Mouse (Mus musculus) splenic B cell, adult 2 months (primary cell): ENCODE data around the gene Slc39a1.
"Not testable (repeated sequence)": the region's sequence is repeated elsewhere in the genome, so short reads cannot be mapped to it uniquely, and the experiment has no call there.

ENCODE experiments used
- DNase-seq: peaks from one replicate; pipeline ENCODE4 v3.0.0-alpha.2; 2011; ENCODE audit warnings: low read depth, low spot score
- H3K27me3 ChIP-seq: 2 replicates; pipeline ENCODE4 v1.6.1; 2012; ENCODE audit warnings: mild to moderate bottlenecking, low read length, moderate library complexity, mixed read lengths; ENCODE audit not compliant: control insufficient read depth, poor library complexity, insufficient read depth, severe bottlenecking
- H3K36me3 ChIP-seq: 2 replicates; pipeline ENCODE4 v1.6.1; 2012; ENCODE audit warnings: mild to moderate bottlenecking, low read length, moderate library complexity, mixed read lengths; ENCODE audit not compliant: control insufficient read depth, poor library complexity, insufficient read depth, severe bottlenecking

The Slc39a1 gene

GRCm38 (mm10) chr3:90221123-90221522 is 26.8 kb upstream of the Slc39a1 start:
- no peak for DNase-seq

GRCm38 (mm10) chr3:90222455-90222854 is 25.5 kb upstream of the Slc39a1 start:
- Histone ChIP-seq H3K36me3 (no peaks in the 10 kb centered on the region), H3K27me3 (no peaks in the 10 kb centered on the region)
- DNase-seq, result no peak

More at GRCm38 (mm10) chr3:90221123-90221522, 26.8 kb upstream of the Slc39a1 start:
- H3K27me3 ChIP-seq, result no peaks in the 10 kb centered on the region
- no peaks in the 10 kb centered on the region for H3K36me3 ChIP-seq

DNA sequence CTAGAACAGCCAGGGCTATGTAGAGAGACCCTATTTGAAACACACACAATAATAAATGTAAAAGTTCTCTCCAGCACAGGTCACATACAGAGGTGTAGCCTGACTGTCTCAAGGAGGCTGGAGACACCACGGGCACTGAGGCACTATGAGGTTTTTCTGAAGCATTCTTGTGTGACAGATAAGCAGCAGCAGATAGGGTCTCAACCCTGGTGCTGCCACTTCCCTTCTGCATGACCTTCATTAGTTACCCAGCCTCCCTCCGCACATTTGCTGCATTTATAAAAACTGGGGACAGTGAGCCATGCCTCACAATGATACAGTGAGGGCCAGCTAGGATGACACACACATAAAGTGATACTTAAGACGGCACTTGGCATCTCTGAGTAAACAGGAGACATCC is 25.0 kb upstream of the Slc39a1 start:
- no peak for DNase-seq
- Histone ChIP-seq H3K27me3 (no peaks in the 10 kb centered on the region), H3K36me3 (no peaks in the 10 kb centered on the region)

DNA sequence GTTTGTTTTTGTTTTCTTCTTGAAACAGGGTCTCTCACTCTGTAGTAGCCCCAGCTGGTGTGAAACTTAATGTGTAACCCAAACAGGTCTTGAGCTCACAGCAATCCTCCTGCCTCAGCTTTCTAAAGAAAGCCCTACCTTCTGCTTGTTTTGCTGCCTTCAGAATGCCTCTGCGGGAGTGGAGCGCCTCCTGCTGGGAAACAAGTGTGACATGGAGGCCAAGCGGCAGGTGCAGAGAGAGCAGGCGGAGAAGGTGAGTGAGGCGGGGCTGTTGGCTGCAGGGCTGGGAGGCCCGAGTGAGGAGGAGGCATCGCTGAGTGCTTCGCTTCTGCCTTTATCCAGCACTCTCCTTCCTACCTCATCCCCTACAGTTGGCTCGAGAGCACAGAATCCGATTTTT is 23.6 kb upstream of the Slc39a1 start:
- no peak for DNase-seq
- H3K27me3 ChIP-seq, result no peaks in the 10 kb centered on the region
- H3K36me3 ChIP-seq, result no peaks in the 10 kb centered on the region

GRCm38 (mm10) chr3:90231075-90231474 is 16.9 kb upstream of the Slc39a1 start:
- Histone ChIP-seq H3K36me3 (peaks cover 12% of the 10 kb centered on the region), H3K27me3 (no peaks in the 10 kb centered on the region)
- DNase-seq, result peak; percentile 78

GRCm38 (mm10) chr3:90231507-90232333 is 16.3 kb upstream of the Slc39a1 start, which contains the start of gene Jtb:
TSS of gene Jtb (plus strand) at chr3:90231597.
- H3K27me3 ChIP-seq, result no peaks in the 10 kb centered on the region
- H3K36me3 ChIP-seq, result peaks cover 15% of the 10 kb centered on the region
- DNase-seq, result peak; percentile 94

DNA sequence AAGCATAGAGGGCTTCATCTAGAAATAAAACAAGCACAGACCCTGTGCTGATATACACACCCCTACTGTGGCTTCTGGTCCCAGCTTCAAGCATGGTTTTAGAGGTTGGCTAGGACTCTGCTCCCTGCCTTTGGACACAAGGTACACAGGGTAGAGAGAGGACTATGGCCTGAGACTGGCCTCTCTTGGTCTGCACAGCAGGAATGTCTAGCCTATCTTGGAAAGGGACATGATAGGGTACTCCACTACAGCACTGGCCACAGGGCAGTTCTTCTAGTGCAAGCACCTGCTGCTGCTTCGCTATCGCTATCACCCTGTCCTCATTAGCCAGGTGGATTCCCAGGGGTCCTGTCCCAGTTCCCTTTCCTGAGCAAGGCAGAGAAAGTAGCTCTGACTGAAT is 6.7 kb upstream of the Slc39a1 start:
- Histone ChIP-seq H3K27me3 (no peaks in the 10 kb centered on the region), H3K36me3 (0 out of 2 replicates have a peak, but pooled peaks cover 2% of the 10 kb centered on the region)
- no peak for DNase-seq

- no peaks in the 10 kb centered on the region for H3K36me3 ChIP-seq
- H3K27me3 ChIP-seq, result no peaks in the 10 kb centered on the region
- no peak for DNase-seq
Observed at GRCm38 (mm10) chr3:90241669-90242358, 6.2 kb upstream of the Slc39a1 start.

- DNase-seq, result no peak
- Histone ChIP-seq H3K36me3 (no peaks in the 10 kb centered on the region), H3K27me3 (no peaks in the 10 kb centered on the region)
Observed at GRCm38 (mm10) chr3:90242984-90243775, 4.8 kb upstream of the Slc39a1 start, which contains the start of gene Creb3l4. TSS of gene Creb3l4 (minus strand) at chr3:90243512.

DNA sequence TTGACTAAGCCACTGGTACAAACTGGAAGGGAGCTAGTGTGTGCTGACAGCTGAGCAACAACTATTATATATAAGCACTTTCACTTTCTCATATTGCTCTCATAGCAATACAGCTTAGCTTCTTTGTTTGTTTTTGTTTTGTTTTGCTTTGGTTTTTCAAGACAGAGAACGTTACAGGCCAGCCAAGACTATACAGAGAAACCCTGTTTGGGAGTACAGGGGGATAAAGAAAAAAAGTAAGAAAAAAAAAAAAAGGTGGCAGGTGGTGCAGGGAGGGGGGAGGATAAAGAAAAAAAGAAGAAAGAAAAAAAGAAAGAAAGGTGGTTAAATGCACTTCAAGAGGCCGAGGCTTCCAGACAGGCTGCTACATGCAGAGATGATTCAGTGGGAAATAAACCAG is 2.6 kb upstream of the Slc39a1 start:
- Histone ChIP-seq H3K27me3 (no peaks in the 10 kb centered on the region), H3K36me3 (no peaks in the 10 kb centered on the region)
- DNase-seq, result no peak

GRCm38 (mm10) chr3:90247630-90247959 is 377 bp upstream of the Slc39a1 start:
- no peak for DNase-seq
- H3K36me3 ChIP-seq, result peaks cover 2% of the 10 kb centered on the region; the same call in 1 of the 2 replicates
- no peaks in the 10 kb centered on the region for H3K27me3 ChIP-seq

- no peaks in the 10 kb centered on the region for H3K27me3 ChIP-seq
- H3K36me3 ChIP-seq, result peaks cover 2% of the 10 kb centered on the region; the same call in 1 of the 2 replicates
- peak; percentile 29 for DNase-seq
Observed at GRCm38 (mm10) chr3:90248746-90249100, 751 bp downstream of the Slc39a1 start.

GRCm38 (mm10) chr3:90250791-90251190 is 2.8 kb downstream of the Slc39a1 start:
- H3K36me3 ChIP-seq, result peaks cover 2% of the 10 kb centered on the region; the same call in 1 of the 2 replicates
- no peaks in the 10 kb centered on the region for H3K27me3 ChIP-seq
- DNase-seq, result no peak

DNA sequence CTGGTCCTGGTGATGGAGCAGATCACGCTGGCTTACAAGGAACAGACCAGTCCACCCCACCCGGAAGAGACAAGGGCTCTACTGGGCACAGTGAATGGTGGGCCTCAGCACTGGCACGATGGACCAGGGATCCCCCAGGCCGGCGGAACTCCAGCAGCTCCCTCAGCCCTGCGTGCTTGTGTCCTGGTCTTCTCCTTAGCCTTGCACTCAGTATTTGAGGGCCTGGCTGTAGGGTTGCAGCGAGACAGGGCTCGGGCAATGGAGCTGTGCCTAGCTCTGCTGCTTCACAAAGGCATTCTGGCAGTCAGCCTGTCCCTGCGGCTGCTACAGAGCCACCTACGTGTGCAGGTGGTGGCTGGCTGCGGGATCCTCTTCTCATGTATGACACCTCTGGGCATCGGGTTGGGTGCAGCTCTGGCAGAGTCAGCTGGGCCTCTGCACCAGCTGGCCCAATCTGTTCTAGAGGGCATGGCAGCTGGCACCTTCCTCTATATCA is 3.8 kb downstream of the Slc39a1 start:
- not testable (repeated sequence) for H3K27me3 ChIP-seq, DNase-seq, H3K36me3 ChIP-seq
